Mouse (Mus musculus) induced T-regulatory cell, adult 2 months (primary cell): ENCODE data around the gene Mkrn2os.
"Not testable (repeated sequence)": the region's sequence is repeated elsewhere in the genome, so short reads cannot be mapped to it uniquely, and the experiment has no call there.

Source experiments
- DNase-seq: peaks from one replicate; pipeline ENCODE4 v3.0.0-alpha.2; 2012; ENCODE audit warnings: low read depth

Gene Mkrn2os

DNA sequence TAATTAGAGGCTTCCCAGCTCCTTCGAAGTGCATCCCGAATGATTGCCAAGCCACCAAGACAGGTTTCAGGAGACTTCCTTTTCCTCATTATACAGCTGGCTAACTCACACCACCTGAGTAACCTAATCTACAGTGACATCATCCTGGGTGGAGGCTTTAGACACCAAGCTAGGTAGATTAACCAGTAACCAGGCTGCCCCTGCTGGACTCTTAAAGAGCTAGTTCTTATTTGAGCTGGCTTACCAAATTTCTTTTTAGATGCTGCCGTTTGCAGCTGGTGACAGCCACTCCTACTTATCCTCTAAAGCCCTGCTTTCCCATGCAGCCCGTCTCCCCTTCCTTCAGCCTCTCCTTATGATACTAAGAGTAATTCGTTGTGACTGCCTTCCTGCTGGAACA, at the start of gene Mkrn2os:
Mkrn2os (minus strand) TSS at position 119 of the 400 bp plus-strand sequence.
- no peak for DNase-seq

DNA sequence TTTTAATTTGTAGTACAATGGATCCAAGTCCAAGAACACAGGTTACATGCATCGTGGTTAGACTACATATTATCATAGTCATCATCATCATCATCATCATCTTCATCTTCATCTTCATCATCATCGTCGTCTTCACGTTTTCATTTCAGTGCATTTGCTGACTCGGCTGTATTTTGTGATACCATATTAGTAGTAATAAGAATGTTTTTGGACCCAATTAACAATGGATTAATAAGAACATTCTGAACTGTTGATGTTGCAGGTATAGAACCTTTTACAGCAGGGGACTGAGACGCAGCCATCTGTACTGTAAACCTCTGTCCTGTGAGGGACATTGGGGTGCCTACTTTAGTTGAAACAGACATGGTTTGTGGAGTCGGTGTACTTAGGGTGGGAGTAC, 45.8 kb upstream of the Mkrn2os start:
- not testable (repeated sequence) for DNase-seq

DNA sequence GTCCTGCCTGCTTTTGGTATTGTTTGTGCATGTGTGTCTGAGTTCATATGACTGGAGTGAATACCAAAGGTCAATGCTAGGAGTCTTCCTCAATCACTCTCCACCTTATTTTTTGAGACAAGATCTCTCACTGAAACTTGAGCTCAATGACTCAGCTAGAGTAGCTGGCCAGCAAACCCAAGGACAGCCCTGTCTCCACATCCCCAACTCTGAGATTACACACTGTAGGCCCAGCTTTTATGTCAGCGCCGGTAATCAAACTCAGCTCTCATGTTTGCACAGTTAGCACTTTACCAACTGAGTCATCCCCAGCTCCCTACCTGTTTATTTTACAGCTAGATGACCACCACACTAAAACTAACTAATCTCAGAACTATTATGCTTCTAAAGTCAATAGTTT, 41.6 kb upstream of the Mkrn2os start:
- no peak for DNase-seq

DNA sequence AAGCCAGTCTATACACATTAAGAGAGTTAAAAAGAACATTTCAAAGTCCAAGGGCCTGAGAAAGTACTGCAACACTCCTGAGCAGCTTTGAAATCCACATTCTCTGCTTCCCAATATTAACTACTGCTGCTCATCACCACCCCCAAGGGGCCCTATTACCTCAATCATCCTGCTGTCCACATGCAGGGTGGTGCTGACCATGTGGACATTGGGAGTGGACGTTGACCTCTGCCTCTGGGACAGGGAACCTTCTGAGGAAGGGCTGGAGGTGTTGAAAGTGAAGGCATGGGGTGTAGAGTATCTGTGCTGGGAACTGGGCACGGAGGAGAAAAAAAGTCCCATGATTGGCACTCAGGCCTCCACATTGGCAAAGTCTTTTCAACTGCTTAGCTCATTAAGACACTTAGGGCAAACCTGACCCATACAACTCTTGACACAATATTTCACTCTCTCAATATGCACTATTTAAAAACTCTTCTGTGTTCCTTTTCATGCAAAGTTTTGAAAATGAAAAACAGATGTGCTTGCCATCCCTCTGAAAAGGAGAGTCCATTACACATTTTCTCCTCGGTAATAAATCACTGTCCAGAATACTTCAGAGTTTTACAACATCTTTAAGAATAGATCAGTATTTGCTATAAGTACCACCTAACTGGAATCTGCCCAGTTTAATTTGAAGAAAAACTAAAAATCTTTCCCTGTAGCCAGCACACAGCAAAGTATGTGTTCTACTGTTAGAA, 38.9 kb upstream of the Mkrn2os start:
- no peak for DNase-seq

DNA sequence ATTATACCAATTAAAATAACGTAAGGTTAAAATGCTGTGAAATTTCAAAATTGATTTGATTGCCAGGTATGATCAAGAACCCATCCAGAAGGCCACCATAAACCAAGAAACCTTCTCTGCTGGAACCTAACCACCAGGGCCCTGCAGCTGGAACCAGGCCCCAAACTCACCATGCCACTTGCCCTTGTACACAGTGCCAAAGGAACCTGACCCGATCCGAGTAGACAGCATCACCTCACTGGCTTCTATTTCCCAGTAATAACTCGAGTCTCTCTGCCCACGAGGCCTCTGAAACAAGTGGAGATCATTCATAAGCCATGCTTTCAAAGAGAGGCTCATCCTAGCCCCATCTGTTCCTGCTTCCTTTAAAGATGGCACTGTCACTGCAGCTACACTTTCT, 33.7 kb upstream of the Mkrn2os start:
- DNase-seq, result no peak

DNA sequence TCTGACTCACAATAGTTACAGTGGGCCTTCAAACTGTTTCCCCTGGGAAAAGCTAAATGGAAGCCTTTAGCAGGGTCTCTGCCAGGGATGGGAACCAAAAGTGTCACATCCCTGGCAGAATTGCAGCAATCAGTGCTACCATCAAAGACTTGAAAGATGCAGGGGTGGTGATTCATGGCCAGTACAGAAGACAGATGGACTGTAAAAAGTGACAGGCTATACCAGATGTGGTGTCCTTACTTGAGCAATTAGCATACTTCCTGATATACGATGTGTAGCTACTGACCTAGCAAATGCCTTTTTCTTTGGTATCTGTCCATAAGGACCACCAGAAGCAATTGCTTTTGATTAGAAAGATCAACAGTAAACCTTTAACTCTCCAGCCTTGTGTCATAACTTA, 28.6 kb upstream of the Mkrn2os start:
- DNase-seq, result no peak

DNA sequence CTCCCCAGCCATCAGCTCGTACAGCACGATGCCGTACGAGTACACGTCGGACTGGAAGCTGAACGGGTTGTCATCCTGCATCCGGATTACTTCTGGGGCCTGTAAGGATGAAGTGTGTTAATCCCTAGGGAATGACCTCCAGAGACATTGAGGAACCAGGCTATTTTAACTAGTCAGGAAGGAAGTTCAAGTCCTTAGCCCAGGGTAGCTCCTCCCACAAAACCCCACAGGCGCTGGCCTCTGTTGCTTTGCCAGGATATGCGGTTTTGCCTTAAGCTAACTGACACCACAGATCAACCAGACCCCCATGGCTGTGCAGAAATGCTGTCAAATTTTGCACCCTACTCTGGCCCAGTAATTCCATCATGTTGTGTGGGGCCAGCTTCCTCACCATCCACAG, 27.4 kb upstream of the Mkrn2os start:
- DNase-seq, result peak; percentile 26

DNA sequence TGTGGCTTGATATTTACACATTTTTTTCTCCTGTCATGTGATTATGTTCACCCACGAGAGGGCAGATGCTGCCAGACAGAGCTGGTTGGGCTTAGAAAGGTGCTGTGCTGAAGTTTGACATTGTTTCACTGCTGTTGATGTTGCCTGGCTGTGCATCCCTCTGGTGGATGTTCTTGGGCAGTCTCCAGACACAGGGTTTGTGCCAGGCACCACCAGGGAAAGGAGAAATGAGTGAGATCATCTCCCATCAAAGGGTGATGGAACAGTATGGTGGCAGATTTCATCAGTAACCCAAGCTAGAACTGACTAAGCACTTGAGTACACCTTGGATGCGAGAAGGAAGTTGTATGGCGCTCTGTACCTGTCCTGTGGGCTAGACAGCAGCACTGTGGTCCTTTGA, 23.6 kb upstream of the Mkrn2os start:
- DNase-seq, result no peak

DNA sequence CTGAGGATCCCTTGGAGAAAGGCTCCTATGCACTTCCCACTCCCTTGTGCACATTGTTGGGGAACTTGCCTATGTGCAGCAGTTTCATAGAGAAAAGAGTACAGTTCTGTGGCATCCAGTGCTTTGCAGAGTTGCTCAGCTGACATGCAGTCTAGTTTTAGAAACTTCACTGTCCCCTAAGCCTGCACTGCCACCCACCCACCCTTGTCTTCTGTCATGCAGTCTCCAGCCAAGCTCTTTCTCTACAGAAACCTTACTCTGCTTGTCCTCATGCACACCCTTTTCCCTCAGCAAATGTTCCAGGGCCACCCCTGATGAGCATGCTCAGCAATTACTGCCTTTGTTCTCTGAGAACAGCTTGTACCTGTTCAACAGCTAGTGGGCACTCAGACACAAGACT, 21.4 kb upstream of the Mkrn2os start:
- no peak for DNase-seq

DNA sequence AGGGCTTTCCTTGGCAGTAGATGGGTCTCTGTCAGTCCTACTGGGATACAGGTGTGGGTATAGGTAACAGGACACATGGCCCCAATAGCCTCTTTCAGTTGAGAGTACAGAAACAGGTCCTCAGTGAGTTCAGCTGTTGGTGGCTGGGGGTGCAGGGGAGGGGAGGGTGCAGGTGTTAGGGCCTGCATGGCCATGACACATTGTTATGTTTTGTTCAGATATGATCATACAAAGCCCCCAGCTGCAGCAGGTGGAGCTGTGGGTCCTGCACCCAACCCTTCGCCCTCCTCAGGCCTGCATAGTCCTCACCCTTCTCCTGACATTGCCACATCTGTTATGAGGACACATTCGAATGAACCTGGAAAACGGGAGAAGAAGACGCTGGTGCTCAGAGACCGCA, 17.9 kb upstream of the Mkrn2os start:
- no peak for DNase-seq

DNA sequence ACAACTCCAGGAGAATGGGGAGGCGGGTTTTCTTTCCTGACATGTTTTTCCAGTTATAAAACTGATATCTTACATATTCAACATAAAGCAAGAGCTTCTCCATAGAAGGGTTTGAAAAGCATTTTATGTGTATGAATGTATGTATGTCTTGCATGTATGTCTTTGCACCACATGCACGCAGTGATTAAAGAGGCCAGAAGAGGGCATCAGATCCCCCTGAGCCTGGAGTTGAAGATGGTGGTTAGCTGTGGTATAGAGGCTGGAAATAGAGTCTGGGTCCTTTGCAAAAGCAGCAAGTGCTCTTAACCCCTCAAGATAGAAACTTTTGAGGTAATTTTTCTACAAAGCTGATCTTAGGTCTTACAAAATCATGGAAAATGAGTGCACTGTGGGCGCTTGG, 16.7 kb upstream of the Mkrn2os start:
- peak; percentile 64 for DNase-seq

DNA sequence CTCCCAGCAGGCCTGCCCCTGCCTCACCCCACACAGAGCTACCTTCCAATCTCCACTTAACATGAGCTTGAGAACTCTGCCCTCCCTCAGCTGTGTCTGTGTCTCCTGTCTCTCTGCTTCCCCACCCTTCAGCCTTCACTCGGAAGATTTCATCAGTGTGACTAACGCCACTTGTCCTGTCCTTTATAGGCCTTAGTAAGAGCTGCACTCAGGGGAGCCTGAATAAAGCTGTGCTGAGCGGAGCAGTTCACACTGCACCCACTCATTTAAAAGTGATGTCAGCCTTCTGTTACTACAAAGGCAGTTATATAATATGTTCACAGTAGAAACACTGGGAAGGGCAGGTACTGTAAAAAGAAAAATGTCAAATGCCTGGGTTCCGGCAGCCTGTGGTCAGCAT, 15.1 kb upstream of the Mkrn2os start:
- no peak for DNase-seq

DNA sequence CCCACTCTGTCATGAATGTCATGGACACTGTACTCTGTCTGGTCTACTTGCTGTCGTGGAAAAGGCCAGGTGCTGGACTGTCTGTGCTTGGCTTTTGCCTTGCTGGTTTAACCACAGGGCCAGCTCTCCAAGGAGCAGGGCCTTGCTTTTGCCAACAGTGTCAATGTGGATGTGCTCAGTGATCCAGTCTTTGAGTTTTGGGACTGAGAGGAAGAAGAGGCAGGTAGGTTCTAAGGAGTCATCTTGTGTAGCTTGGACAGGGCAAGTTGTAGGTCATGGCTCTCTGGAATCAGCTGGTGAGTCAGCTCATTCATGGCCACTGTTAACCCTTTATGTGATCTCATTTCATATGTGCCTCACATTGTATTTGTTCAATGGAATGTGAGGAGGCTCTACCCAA, 14.1 kb upstream of the Mkrn2os start:
- DNase-seq, result no peak

DNA sequence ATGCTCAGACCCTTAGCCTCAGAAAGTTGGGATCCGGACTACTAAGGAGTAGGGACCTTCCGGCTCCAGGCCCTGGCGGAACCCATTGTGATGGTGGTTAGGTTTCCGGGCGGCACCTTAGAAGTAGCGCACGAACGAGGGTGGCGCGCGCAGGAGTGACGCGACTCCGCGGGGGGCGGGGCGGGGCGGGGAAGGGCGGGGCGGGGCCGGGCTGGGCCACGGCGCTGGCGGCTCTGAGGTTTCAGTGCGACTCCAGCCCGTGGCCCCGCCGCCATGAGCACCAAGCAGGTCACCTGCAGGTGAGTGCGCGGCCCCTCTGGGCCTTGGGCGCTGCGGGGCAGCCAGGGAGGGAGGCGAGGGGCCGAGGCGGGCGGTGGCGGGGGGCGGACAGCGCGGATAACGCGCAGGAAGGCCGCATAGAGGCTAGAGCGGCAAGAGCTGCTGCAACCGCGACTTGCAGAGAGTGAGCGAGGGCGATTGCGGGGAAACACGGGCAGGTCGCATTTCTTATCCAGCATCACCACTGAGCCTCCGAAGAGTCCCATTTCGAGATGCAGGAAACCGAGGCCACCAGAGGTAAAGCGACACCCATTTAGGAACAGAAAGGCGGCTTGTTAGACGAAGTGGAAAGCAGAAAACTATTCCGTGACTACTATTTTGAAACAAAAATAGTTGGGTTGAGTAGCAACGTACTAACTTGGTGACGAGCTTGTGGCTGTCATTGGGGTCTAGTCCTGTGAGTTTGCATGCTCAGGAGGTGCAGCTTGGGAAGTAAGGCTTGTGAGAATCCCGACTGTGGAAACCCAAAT, 9.5 kb upstream of the Mkrn2os start, which contains the start of gene Mkrn2:
Mkrn2 (plus strand) TSS at position 188 of the 809 bp plus-strand sequence.
- peak; percentile 92 for DNase-seq

DNA sequence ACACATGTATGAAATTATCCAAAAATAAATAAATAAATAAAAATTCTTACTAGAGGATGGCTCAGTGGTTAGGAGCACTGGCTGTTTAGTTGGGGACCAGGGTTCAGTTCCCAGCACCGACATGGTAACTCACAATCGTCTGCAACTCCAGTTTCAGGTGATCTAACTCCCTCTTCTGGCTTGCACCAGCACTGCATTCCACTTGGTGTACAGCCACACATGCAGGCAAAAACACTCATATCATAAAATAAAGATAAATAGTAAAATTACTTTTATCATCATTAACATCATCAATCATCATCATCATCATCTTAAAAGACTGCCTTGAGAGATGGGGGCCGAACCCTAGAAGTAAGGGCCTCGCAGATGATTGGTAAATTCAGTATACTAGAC, 8.9 kb upstream of the Mkrn2os start:
- no peak for DNase-seq

DNA sequence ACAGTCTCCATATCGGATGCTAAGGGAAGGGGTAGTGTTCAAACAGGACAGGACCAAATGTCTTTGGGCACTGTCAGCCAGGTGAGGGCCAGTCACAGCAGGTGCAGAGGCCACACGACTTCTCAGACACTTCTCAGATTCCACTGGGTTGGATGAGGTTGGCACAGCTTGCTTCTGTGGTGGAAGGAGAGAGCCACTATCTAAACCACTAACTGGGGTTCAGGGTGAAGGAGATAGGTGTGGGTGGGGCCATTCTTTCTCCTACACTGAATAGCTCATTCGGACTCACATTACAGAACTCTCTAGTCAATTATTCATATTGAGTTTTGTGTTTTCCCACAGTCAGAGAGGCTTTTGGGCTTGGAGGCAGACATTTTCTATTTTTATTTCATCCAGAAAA, 3.3 kb upstream of the Mkrn2os start:
- no peak for DNase-seq

DNA sequence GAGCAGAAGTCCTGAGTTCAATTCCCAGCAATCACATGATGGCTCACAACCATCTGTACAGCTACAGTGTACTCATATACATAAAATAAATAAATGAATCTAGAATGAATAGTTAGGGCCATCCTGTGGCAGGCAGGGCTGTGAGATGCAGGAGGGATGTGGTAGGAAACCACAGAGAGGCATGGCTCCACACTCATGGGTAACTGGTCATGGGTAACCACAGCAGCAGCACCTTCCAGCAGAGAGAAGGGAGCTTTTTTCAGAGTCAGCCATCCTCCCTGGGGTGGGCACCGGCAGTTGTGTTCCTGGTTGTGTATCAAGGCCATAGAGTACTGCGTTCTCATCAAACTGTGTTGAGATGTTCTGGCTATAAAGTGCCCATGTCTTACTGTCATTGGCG, 2.1 kb upstream of the Mkrn2os start:
- peak; percentile 78 for DNase-seq

DNA sequence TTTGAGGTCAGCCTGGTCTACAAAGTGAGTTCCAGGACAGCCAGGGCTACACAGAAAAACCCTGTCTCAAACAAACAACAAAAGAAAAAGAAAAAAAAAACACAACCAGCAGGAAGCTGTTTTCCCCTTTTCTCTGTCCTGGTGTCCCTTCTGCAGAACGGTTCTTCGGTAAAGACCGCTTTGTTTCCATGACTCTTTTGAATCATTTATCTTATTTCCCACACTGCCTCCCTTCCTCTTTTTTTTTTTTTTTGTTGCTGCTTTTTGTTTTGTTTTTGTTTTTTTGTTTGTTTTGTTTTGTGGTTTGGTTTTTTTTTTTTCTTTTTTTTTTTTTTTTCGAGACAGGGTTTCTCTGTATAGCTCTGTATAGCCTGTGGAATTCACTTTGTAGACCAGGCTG, 876 bp upstream of the Mkrn2os start:
- peak; percentile 50 for DNase-seq

DNA sequence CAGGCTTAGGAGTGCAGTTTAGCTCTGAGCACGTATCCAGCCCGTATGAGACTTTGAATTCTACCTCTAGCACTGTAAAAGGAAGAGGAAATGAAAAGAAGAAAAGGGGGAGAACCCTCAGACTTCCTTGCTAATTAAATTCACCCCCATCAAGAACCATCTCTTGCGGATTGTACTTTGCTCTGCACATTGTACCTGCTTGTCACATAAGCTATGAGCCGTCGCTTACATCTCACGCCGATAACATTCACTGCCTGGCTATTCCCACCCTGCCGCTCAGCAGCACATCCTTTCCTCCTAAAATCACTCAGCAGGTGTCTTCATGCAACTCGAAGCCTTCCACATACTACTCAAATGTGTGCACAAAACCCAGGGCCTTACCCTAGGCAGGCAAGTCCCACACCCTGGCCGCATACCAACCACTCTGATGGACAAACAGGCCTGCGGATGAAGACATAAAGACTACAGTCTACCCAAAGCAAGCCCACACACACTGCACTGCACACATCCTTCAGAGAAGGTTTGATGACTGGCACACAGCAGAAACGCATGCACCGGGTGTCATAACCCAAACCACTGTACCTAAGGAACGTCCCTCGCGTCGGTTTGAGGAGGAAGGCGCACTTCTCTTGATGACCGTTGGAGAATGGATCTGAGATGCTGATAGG, 550 bp downstream of the Mkrn2os start:
- DNase-seq, result no peak

DNA sequence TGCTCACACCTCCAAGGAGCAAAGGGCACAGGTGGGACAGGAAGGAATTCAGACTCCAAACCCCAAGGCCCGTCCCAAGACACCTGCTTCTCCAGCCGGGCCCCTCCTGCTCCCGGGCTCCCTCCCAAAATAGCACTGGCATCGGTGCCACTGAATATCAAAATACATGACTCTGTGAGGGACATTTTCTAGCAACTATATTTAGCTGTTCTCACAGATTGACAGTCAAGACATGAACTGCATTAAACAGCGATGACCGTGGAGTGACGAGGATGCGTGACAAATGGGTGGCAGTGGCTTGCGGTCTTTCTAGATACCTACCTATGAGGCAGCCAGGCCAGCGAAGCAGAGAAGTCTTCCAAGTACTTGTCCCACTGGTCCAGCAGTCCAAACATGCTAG, 6.1 kb downstream of the Mkrn2os start:
- DNase-seq, result no peak

DNA sequence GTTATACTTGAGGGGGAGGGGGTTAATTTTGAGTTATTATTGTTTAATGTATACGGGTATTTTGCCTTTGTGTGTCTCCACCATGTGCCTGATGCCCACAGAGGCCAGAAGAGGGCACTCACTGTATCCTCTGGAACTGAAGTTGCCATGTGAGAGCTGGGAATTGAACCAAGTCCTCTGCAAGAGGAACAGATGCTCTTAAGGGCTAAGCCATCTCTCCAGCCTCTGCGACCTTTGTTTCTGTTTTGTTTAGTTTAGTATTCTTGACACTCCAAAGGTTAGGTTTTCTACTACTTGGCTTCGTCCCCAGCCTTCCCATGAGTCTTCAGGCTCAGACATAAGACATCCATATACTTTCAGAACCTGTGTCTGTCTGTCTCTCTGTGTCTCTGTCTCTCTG, 8.2 kb downstream of the Mkrn2os start:
- no peak for DNase-seq

DNA sequence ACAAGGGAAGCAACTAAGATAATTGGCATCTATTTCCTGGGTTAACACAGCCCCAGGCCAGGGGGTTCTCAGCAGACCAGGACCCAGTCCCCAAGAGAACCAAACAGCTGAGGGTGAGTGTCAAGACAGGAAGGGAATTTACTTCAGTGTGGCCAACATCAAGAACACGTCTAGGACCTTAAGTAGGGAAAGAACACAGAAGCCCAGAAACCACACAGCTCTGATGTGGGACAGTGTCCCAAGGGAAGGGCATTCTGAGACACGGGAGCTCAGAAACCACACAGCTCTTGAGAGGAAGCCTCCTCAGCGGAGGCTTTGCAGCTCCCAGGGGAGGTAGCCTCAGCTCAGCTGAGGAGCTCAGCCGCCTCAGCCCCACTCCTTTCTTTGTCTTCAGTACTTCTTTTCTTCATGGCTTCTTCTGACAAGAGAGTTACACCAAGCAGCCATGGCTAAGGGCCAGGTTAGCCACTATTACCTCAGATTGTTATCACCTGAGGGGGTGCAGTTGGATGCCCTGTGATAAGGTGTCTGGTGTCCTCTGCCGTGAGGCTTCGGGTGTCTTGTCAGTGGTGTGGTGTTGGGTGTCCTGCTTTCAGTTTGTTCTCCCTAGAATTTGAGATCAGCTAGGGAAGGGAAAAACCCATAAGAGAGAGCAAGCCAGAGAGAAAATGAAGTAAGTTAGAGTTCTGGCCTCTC, 8.8 kb downstream of the Mkrn2os start:
- no peak for DNase-seq
